In genomic region chr14:53614341-53614740, GRCm38 (mm10) we compare ENCODE assay signal across 15 mouse cellular contexts.
DNase-seq lines count a peak whose midpoint lies in the region; ATAC-seq lines count a peak whose summit lies in the region.
"Had no signal": no experiment of that assay in that cellular context is flagged by ENCODE, and none has a peak within 500 bp of the region (broad histone marks: within the 10 kb centered on the region; RNA-seq: fewer than 3 reads in every experiment).

No protein-coding gene starts in this region.

- no peaks in the 10 kb centered on the region for H3K4me1 ChIP-seq in kidney, embryonic 15.5 days
- H3K4me1 ChIP-seq: forebrain, embryonic 10.5 days; limb, embryonic 15.5 days; midbrain, embryonic 10.5 days had no signal

- no peak overlapping the region for H3K4me2 ChIP-seq in kidney, embryonic 15.5 days
- H3K4me2 ChIP-seq: limb, embryonic 15.5 days had no signal

- no peaks in the 10 kb centered on the region for H3K27me3 ChIP-seq in kidney, embryonic 15.5 days
- H3K27me3 ChIP-seq: limb, embryonic 15.5 days had no signal

- no peak overlapping the region for H3K27ac ChIP-seq in kidney, embryonic 15.5 days
- H3K27ac ChIP-seq: forebrain, embryonic 10.5 days; limb, embryonic 15.5 days; midbrain, embryonic 10.5 days had no signal

- H3K9me3 ChIP-seq in kidney, embryonic 15.5 days (replicated peaks) = no peaks in the 10 kb centered on the region
- H3K9me3 ChIP-seq: forebrain, embryonic 10.5 days; limb, embryonic 15.5 days; midbrain, embryonic 10.5 days had no signal

- H3K4me3 ChIP-seq in kidney, embryonic 15.5 days (replicated peaks) = no peak overlapping the region
- H3K4me3 ChIP-seq: forebrain, embryonic 10.5 days; limb, embryonic 15.5 days; midbrain, embryonic 10.5 days had no signal

- H3K36me3 ChIP-seq in kidney, embryonic 15.5 days = no peaks in the 10 kb centered on the region
- H3K36me3 ChIP-seq: forebrain, embryonic 10.5 days; limb, embryonic 15.5 days; midbrain, embryonic 10.5 days had no signal

- ATAC-seq in kidney, embryonic 15.5 days (replicated peaks; ENCODE audit: low FRiP score) = no peak
- ATAC-seq in cerebellum, adult (ENCODE audit: insufficient number of reproducible peaks, low FRiP score, low TSS enrichment) = no peak
- ATAC-seq: activated CD4-positive, CD25-positive, alpha-beta regulatory T cell, adult 4 months had no signal

- peak; percentile 9 for DNase-seq in kidney, postnatal 10 days
- peak; percentile 53 for DNase-seq in 416B (ENCODE audit: low read depth)
- DNase-seq in CD4-positive helper T cell, adult 2 months (ENCODE audit: low read depth, low spot score) = peak; percentile 45
- peak; percentile 17 for DNase-seq in embryo, embryonic 11 days
- no peak for DNase-seq in adipocyte (ENCODE audit: low spot score)
- no peak for DNase-seq in frontal cortex, postnatal 25 days (ENCODE audit: low spot score in 2 of 2)
- DNase-seq: cerebellum, adult 9-10 months; heart, postnatal 36 days; spleen, adult 18-20 months had no signal

- no peak overlapping the region for H3K9ac ChIP-seq in kidney, embryonic 15.5 days
- H3K9ac ChIP-seq: limb, embryonic 15.5 days had no signal

Comparison
In these comparisons a context has a peak if more than half of its experiments do, and no peak if none do; other contexts are left out.
1. DNase-seq: peak in kidney, postnatal 10 days (single experiment), 416B (single experiment), CD4-positive helper T cell, adult 2 months (single experiment) and embryo, embryonic 11 days (single experiment); none in adipocyte (single experiment) and frontal cortex, postnatal 25 days (0 of 2).